Mouse (Mus musculus) C2C12 (cell line): ENCODE data around the gene Ccdc185.

Experiments used
- CEBPB ChIP-seq: IDR thresholded peaks from one replicate; pipeline ENCODE4 v1.6.1; 2011; ENCODE audit warnings: low read depth, mild to moderate bottlenecking, control low read depth, moderate library complexity
- CTCF ChIP-seq: IDR thresholded peaks from one replicate; pipeline ENCODE4 v1.5.1; 2011; ENCODE audit not compliant: control insufficient read depth, insufficient read depth, insufficient read length
- MAX ChIP-seq: IDR thresholded peaks from one replicate; pipeline ENCODE4 v1.6.1; 2011; ENCODE audit warnings: mild to moderate bottlenecking, control low read depth
- MYOD1 ChIP-seq: IDR thresholded peaks from one replicate; pipeline ENCODE4 v1.6.1; 2011; ENCODE audit warnings: low read depth; ENCODE audit not compliant: control insufficient read depth, insufficient read length
- MYOG ChIP-seq: IDR thresholded peaks from one replicate; pipeline ENCODE4 v1.6.1; 2011; ENCODE audit not compliant: control insufficient read depth, insufficient read length; ENCODE audit errors: extremely low read depth

- TF ChIP-seq CTCF = no peak
- TF ChIP-seq CEBPB = no peak
- TF ChIP-seq MYOD1 = no peak
- TF ChIP-seq MAX = no peak
- no peak for TF ChIP-seq MYOG
Measured at GRCm38 (mm10) chr1:182794221-182794620, 45.2 kb upstream of the Ccdc185 start.
